Mouse (Mus musculus) midbrain, embryonic 13.5 days (tissue): ENCODE measurements around the gene Fktn. TPM values are rescaled to one million over a fixed set of nuclear protein-coding genes. Genes with fewer than 3 reads are reported as not detected.
"Not testable (repeated sequence)": the region's sequence is repeated elsewhere in the genome, so short reads cannot be mapped to it uniquely, and the experiment has no call there.

Experiments
- ATAC-seq: fragments of 200-750 bp; cut with Nextera tagmentation; 2 replicates; pipeline ENCODE4 v1.8.0; 2017; ENCODE audit warnings: mild to moderate bottlenecking, moderate TSS enrichment, moderate library complexity
- H3K27ac ChIP-seq: fragments of 300-500 bp; sonication (generic); 2 replicates; pipeline ENCODE4 v1.5.1; 2015; ENCODE audit warnings: inconsistent platforms, mild to moderate bottlenecking, moderate library complexity
- H3K27me3 ChIP-seq: fragments of 300-500 bp; sonication (generic); 2 replicates; pipeline ENCODE4 v1.6.1; 2015; ENCODE audit warnings: mild to moderate bottlenecking, inconsistent platforms
- H3K36me3 ChIP-seq: fragments of 300-500 bp; sonication (generic); 2 replicates; pipeline ENCODE4 v1.6.1; 2015; ENCODE audit warnings: mild to moderate bottlenecking, inconsistent platforms
- H3K4me1 ChIP-seq: fragments of 300-500 bp; sonication (generic); replicated peaks from 2 replicates; pipeline ENCODE4 v1.6.1; 2015; ENCODE audit warnings: inconsistent platforms
- H3K4me2 ChIP-seq: fragments of 300-500 bp; sonication (generic); replicated peaks from 2 replicates; pipeline ENCODE4 v1.6.1; 2015; ENCODE audit warnings: moderate library complexity, mild to moderate bottlenecking, inconsistent platforms
- H3K4me3 ChIP-seq: fragments of 300-500 bp; sonication (generic); replicated peaks from 2 replicates; pipeline ENCODE4 v1.5.1; 2015; ENCODE audit warnings: mild to moderate bottlenecking, inconsistent platforms
- H3K9ac ChIP-seq: fragments of 300-500 bp; sonication (generic); replicated peaks from 2 replicates; pipeline ENCODE4 v1.6.1; 2015; ENCODE audit warnings: mild to moderate bottlenecking, inconsistent platforms
- H3K9me3 ChIP-seq: fragments of 300-500 bp; sonication (generic); 2 replicates; pipeline ENCODE4 v1.6.1; 2016; ENCODE audit warnings: mild to moderate bottlenecking, inconsistent platforms
- WGBS: fragments of 180-500 bp; shearing (Covaris S2); methylation state at CpG from one replicate; pipeline ENCODE4 v1.1.7; 2015; 5-methylcytosine and 5-hydroxymethylcytosine counted together
- polyA plus RNA-seq: library from polyadenylated mRNA; unstranded; fragments of >200 nt; fragmentation: Nextera tagmentation; extraction: Ambion mirVana; gene quantifications from 2 replicates; pipeline ENCODE4 v1.2.1, GENCODE M21; 2015

Gene Fktn
- polyA plus RNA-seq, 1 experiment from 2014 or later = 23.5 TPM

DNA sequence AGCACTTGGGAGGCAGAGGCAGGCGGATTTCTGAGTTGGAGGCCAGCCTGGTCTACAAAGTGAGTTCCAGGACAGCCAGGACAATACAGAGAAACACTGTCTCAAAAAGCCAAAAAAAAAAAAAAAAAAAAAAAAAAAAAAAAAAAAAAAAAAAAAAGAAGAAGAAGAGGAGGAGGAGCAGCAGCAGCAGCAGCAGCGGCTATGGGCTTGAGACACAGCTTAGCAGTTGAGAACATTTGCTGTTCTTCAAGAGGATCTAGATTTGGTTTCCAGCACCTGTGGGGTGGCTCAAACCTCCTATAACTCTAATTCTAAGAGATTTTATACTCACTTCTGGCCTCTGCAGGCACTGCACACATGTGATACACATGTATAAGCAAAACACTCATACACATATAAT is 12.3 kb downstream of the Fktn start:
- H3K4me1 ChIP-seq, H3K4me3 ChIP-seq, H3K9me3 ChIP-seq, H3K4me2 ChIP-seq, ATAC-seq, H3K27ac ChIP-seq, H3K27me3 ChIP-seq, H3K9ac ChIP-seq: not testable (repeated sequence)
- 100% methylated on average over 2 of the region's 2 CpGs for WGBS
- H3K36me3 ChIP-seq = peaks cover 62% of the 10 kb centered on the region

DNA sequence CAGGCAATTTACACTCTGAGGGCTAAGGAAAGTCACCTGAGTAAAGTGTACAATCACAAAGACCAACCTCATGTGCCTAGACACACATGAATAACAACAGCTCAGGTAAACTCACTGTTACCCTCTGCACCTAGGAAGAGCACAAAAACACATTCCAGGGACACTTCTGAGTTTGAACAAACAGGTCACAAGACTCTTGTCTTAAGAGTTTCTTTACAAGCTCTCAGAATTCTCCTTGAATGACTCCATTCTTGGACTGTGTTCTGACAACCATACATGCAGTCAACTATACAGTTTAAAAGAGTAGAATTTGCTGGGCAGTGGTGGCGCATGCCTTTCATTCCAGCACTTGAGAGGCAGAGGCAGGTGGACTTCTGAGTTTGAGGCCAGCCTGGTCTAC is 14.3 kb downstream of the Fktn start:
- H3K4me3 ChIP-seq = no peak overlapping the region
- H3K9ac ChIP-seq = no peak overlapping the region
- no peak for ATAC-seq
- no peaks in the 10 kb centered on the region for H3K27me3 ChIP-seq
- no peak overlapping the region for H3K4me2 ChIP-seq
- no peaks in the 10 kb centered on the region for H3K9me3 ChIP-seq
- 96% methylated on average over 1 of the region's 1 CpGs for WGBS
- no peaks in the 10 kb centered on the region for H3K4me1 ChIP-seq
- H3K27ac ChIP-seq = no peak overlapping the region
- H3K36me3 ChIP-seq = peaks cover 68% of the 10 kb centered on the region

DNA sequence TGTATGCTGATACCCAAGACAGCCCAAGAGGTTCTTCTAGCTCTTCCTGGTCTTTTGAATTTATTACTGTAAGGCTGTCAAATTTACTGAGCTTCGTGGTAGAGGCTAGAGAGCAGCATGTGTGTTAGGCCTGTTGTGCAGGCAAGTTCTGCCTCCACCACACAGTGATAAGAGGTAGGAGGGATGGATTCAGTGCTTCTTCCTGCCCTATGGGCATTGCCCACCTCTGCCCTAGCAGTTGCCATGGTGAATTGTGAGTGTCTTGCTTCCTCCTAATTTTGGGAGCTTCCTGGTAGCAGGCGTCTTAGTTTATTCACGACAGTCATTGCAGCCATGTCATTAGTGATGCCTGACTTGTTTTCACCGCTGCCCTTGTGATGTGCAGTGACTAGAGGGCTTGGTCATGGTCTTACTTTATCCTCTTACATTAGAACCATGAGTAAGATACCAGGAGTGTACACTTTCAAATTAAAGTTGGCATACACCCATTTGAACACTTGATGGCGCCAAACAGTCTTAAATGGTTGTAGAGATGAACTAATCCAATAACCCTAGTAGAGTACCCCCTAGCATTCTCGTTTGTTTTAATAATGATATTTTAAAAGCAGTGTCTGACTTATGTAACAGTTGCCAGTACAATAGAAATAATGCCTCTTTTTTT is 25.3 kb downstream of the Fktn start:
- H3K4me2 ChIP-seq = no peak overlapping the region
- no peak overlapping the region for H3K9ac ChIP-seq

DNA sequence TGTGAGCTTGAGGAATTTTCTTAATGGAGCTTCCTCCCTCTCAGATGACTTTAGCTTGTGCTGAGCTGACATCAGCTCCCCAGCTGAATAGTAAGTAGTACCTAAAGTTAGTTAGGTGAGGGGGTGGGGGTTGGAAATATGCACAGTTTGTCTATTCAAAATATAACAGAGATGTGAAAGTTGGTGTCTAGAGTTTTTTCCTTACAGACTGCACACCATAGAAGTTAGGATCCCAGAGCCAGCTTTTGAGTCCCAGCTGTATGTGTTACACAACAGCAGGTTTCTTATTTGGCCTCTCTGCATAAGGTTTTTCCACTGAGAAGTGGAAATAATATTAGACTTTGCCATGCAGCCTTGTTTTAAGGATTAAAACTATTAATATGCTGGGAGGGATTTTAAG is 36.0 kb downstream of the Fktn start:
- H3K4me3 ChIP-seq = no peak overlapping the region
- no peak overlapping the region for H3K27ac ChIP-seq
- H3K36me3 ChIP-seq = peaks cover 35% of the 10 kb centered on the region
- no peaks in the 10 kb centered on the region for H3K27me3 ChIP-seq
- no peaks in the 10 kb centered on the region for H3K9me3 ChIP-seq
- H3K9ac ChIP-seq = no peak overlapping the region
- ATAC-seq = no peak
- no peak overlapping the region for H3K4me2 ChIP-seq
- no peaks in the 10 kb centered on the region for H3K4me1 ChIP-seq

More for the DNA sequence above, 25.3 kb downstream of the Fktn start:
- WGBS = 27% methylated on average over 6 of the region's 6 CpGs
- Histone ChIP-seq H3K36me3 (peaks cover 53% of the 10 kb centered on the region), H3K9me3 (no peaks in the 10 kb centered on the region), H3K27me3 (no peaks in the 10 kb centered on the region), H3K27ac (no peak overlapping the region), H3K4me1 (no peaks in the 10 kb centered on the region), H3K4me3 (no peak overlapping the region)
- ATAC-seq = peak; percentile 77

DNA sequence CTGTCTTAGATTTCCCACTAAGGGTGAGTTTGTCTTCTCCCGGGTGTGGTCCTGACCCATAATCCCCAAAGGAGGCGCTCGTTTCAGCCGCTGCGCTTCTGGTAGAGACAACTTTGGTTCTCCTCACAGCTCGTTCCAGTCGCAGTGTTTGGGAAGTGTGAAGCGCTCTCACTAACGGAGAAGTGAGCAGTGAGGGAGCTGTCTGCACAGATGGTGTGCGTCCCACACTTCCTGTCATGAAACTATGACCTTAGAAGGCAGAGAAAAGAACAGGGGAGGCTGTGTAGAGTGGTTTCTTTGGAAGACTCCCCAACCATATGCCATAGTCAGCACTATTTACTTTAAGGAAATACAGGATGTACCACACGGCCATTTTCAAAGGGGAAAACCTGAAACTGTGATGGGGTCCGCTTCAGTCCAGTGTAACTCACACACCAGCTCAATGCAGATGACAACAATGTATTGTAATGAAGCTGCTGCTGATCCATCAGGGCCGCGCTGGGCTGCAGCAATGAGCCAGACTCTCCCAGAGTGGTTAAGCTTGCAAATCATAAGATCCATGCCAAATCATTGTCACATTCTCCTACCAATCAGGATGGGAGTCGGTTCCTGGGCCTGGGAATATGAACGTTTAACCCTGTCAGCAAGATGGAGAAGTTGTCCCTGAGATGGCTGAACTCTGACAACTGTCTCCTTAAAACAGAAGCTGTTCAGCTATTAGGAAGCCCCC is 36.8 kb downstream of the Fktn start:
- WGBS = 80% methylated on average over 16 of the region's 16 CpGs
- Histone ChIP-seq H3K4me3 (no peak overlapping the region), H3K27ac (no peak overlapping the region), H3K4me2 (no peak overlapping the region), H3K9ac (no peak overlapping the region), H3K9me3 (no peaks in the 10 kb centered on the region), H3K27me3 (no peaks in the 10 kb centered on the region), H3K4me1 (no peaks in the 10 kb centered on the region), H3K36me3 (peaks cover 42% of the 10 kb centered on the region)
- no peak for ATAC-seq

DNA sequence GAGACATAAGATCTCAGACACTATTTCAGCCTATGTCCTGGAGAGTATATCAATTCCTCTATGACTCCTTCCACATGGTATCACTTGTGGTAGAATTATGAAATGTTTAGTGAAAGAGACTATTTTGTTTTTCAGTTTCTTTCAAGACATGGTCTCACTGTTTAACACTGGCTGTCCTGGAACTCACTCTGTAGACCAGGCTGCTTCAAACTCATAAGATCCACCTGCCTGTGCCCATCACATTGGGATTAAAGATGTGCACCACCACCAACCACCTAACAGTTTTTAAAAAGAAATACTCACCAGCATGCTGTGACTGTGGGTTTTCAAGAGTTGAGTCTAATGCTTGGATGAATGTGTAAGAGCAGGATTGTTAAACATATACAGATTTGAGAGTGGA is 43.2 kb downstream of the Fktn start:
- H3K27me3 ChIP-seq = no peaks in the 10 kb centered on the region
- no peak overlapping the region for H3K4me2 ChIP-seq
- no peaks in the 10 kb centered on the region for H3K9me3 ChIP-seq
- no peak overlapping the region for H3K27ac ChIP-seq
- peaks cover 33% of the 10 kb centered on the region for H3K36me3 ChIP-seq
- no peak overlapping the region for H3K4me3 ChIP-seq
- no peak for ATAC-seq
- H3K9ac ChIP-seq = no peak overlapping the region
- H3K4me1 ChIP-seq = no peaks in the 10 kb centered on the region

DNA sequence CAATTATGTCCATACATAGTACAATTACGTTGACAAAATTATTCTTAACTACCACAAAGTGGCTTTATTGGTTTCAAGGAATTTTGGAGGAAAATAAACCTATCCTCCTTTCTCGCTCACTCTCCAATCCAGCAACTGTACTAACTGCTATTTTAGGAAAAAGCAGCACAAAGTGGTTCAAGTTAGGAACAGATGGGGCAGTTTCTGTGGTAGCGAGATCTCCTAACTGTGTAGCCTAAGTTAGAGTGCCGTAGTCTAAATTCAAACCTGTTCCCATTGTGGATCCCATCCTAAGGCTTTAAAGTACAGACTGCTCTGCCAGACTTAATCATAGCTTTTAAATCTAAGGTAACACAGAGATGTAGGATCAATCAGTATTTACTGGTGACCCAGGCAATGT is 45.0 kb downstream of the Fktn start:
- no peak overlapping the region for H3K4me2 ChIP-seq
- H3K4me3 ChIP-seq = no peak overlapping the region
- no peak overlapping the region for H3K27ac ChIP-seq
- no peaks in the 10 kb centered on the region for H3K4me1 ChIP-seq
- H3K36me3 ChIP-seq = peaks cover 43% of the 10 kb centered on the region
- ATAC-seq = no peak
- WGBS = 88% methylated on average over 4 of the region's 4 CpGs
- no peaks in the 10 kb centered on the region for H3K27me3 ChIP-seq
- H3K9me3 ChIP-seq = no peaks in the 10 kb centered on the region
- H3K9ac ChIP-seq = no peak overlapping the region

DNA sequence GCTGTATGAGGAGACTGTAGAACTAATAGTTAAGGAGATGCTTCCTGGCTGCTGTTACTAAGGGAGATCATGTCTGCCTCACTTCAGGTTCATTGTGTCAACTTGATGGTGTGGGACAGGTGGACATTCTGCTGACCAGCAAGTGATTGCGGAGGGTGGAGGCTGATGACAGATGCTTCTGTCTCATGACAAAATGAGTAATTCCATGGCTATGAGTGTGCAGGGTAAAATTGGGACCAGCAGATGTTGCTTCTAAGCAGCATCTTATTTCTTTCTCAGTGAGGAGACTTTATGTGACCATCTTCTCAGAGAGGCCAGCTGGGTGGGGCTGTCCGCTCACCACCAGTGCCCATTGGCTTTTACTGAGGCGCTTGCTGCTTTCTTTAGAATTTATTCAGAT is 45.9 kb downstream of the Fktn start:
- H3K4me1 ChIP-seq = no peaks in the 10 kb centered on the region
- WGBS = 94% methylated on average over 3 of the region's 3 CpGs
- H3K9me3 ChIP-seq = no peaks in the 10 kb centered on the region
- peaks cover 41% of the 10 kb centered on the region for H3K36me3 ChIP-seq
- H3K9ac ChIP-seq = no peak overlapping the region
- no peak for ATAC-seq
- no peak overlapping the region for H3K4me2 ChIP-seq
- H3K27me3 ChIP-seq = no peaks in the 10 kb centered on the region
- no peak overlapping the region for H3K27ac ChIP-seq
- H3K4me3 ChIP-seq = no peak overlapping the region

DNA sequence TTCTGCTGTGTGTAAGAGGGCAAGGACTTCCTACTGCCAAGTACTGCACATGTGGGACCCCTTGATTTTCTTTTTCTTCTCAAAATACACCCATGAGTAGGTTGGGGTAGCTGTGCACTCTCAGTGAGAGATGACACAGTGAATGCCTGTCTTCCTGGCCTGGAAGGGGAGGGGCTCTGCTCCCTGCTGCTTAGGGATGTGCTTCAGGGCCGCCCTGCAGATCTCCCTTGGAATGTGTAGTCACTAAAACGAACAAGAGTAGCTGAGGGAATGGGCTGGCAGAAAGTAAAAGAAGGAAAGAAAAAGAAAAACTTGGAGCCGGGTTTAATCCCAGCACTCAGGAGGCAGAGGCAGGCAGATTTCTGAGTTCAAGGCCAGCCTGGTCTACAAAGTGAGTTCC is 48.7 kb downstream of the Fktn start:
- Histone ChIP-seq H3K36me3 (peaks cover 39% of the 10 kb centered on the region), H3K27ac (no peak overlapping the region), H3K9ac (no peak overlapping the region), H3K4me2 (no peak overlapping the region), H3K9me3 (no peaks in the 10 kb centered on the region), H3K4me1 (no peaks in the 10 kb centered on the region), H3K4me3 (no peak overlapping the region), H3K27me3 (no peaks in the 10 kb centered on the region)
- no peak for ATAC-seq
- WGBS = 53% methylated on average over 3 of the region's 3 CpGs

DNA sequence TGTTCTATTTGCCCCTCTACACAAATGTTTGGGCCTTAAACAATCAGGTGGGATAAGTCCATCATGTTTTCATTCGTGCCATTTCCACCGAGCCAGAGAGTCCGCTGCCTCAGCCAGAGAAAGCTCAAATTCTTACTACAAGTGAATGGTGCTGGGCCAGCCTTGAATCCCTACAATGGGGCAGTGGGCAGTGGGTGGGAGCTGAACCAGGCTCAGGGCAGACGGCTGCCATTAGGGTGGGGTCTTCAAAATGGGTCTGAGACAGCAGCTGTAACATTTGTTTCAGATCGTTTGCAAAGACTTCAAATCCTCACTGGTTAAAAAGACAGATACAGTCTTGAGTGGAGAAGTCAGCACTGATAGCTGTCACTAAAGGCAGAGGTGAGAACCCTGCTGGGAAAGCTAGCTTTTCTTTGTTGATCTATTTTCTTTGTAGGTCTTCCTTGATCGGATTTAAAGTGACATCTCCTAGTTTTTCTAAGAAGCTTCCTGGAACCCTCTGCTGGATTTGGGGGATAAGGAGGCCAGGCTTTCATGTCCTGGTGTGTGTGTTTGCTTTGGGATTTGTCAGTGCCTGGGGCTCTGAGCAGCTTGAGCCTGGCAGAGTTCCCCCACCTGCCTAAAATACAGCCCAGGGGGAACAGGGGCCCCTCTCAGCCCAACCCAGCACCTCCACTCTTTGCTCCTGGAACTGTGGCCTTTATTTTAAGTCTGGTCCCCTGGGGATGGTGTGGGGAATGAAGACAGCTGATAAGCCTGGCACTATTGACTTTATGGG is 57.3 kb downstream of the Fktn start:
- no peaks in the 10 kb centered on the region for H3K9me3 ChIP-seq
- peak overlapping the region; percentile 66 for H3K27ac ChIP-seq
- H3K4me2 ChIP-seq = no peak overlapping the region
- peak; percentile 86 for ATAC-seq
- H3K9ac ChIP-seq = no peak overlapping the region
- H3K4me3 ChIP-seq = no peak overlapping the region
- WGBS = 8% methylated on average over 6 of the region's 6 CpGs
- H3K27me3 ChIP-seq = peaks cover 3% of the 10 kb centered on the region; the same call in 1 of the 2 replicates
- H3K4me1 ChIP-seq = peaks cover 29% of the 10 kb centered on the region
- H3K36me3 ChIP-seq = peaks cover 7% of the 10 kb centered on the region; the same call in 1 of the 2 replicates

DNA sequence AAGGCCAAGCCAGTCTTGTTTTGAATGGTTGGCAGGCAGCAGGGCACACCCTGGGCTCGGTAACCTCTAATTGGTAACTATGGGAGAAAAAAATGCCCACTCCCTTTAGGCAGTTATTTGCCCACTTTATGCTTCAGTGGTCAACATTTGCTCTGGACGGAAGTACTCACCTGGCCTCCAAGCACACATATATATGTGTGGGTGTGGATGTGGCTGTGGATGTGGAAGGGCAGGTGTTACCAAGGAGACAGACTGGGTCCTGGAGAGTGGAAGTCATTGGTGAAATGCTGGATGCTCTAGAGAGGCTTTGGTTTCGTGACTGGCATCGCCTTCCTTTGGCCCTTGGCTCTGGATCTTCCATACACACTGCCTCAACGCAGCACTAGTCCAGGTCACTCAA is 58.2 kb downstream of the Fktn start:
- Histone ChIP-seq H3K27ac (peak overlapping the region; percentile 66), H3K36me3 (peaks cover 6% of the 10 kb centered on the region; the same call in 1 of the 2 replicates), H3K4me1 (peaks cover 37% of the 10 kb centered on the region), H3K4me3 (no peak overlapping the region), H3K9me3 (no peaks in the 10 kb centered on the region), H3K4me2 (no peak overlapping the region), H3K27me3 (peaks cover 12% of the 10 kb centered on the region), H3K9ac (no peak overlapping the region)
- no peak for ATAC-seq
- 57% methylated on average over 5 of the region's 5 CpGs for WGBS

DNA sequence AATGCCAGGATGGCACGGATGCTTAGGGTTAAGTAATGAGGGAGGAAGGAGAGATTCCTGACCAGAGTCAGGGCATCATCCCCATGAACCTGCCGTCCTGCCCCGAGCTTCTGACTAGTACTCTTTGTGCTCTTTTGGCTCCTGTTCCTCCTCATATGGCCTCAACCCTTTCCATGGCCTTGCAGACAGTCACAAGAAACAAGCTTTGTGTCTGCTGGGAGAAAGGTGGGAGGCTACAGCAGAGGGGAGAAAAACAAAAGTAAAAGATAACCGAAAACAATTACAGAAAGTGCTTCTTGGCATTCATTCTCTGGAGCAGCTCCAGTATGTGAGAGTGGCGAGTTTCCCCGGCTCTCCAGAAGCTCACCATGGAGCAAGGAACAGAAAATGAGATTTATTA is 60.1 kb downstream of the Fktn start:
- Histone ChIP-seq H3K36me3 (no peaks in the 10 kb centered on the region), H3K9ac (no peak overlapping the region), H3K4me2 (no peak overlapping the region), H3K4me3 (no peak overlapping the region), H3K9me3 (no peaks in the 10 kb centered on the region), H3K4me1 (peaks cover 37% of the 10 kb centered on the region), H3K27ac (no peak overlapping the region), H3K27me3 (peaks cover 24% of the 10 kb centered on the region)
- 40% methylated on average over 6 of the region's 6 CpGs for WGBS
- no peak for ATAC-seq
